Mouse (Mus musculus) forebrain, embryonic 11.5 days (tissue): ENCODE results near the gene Atat1. TPM values are rescaled to one million over a fixed set of nuclear protein-coding genes. Genes with fewer than 3 reads are reported as not detected.

ENCODE experiments used
- ATAC-seq: fragments of 200-750 bp; cut with Nextera tagmentation; replicated peaks from 2 replicates; pipeline ENCODE4 v1.8.0; 2017; ENCODE audit warnings: moderate TSS enrichment; ENCODE audit not compliant: low FRiP score
- DNase-seq: peaks from one replicate; pipeline ENCODE4 v3.0.0-alpha.2; 2017; ENCODE audit warnings: low spot score
- H3K27ac ChIP-seq: fragments of 300-500 bp; sonication (generic); 2 replicates; pipeline ENCODE4 v1.5.1; 2014; ENCODE audit warnings: low read depth, low read length
- H3K27me3 ChIP-seq: fragments of 300-500 bp; sonication (generic); 2 replicates; pipeline ENCODE4 v1.6.1; 2014; ENCODE audit warnings: mild to moderate bottlenecking, low read length, mixed read lengths; ENCODE audit not compliant: control insufficient read depth, insufficient read depth
- H3K36me3 ChIP-seq: fragments of 300-500 bp; sonication (generic); 2 replicates; pipeline ENCODE4 v1.6.1; 2014; ENCODE audit warnings: mild to moderate bottlenecking, low read length, moderate library complexity, mixed read lengths; ENCODE audit not compliant: control insufficient read depth, insufficient read depth
- H3K4me1 ChIP-seq: fragments of 300-500 bp; sonication (generic); replicated peaks from 2 replicates; pipeline ENCODE4 v1.6.1; 2014; ENCODE audit warnings: low read length, mixed read lengths; ENCODE audit not compliant: control insufficient read depth, insufficient read depth
- H3K4me2 ChIP-seq: fragments of 300-500 bp; sonication (generic); 2 replicates; pipeline ENCODE4 v1.6.1; 2014; ENCODE audit warnings: low read depth, mild to moderate bottlenecking, low read length, moderate library complexity, mixed read lengths; ENCODE audit not compliant: severe bottlenecking
- H3K4me3 ChIP-seq: fragments of 300-500 bp; sonication (generic); 2 replicates; pipeline ENCODE4 v1.5.1; 2014; ENCODE audit warnings: low read depth, low read length
- H3K9ac ChIP-seq: fragments of 300-500 bp; sonication (generic); 2 replicates; pipeline ENCODE4 v1.6.1; 2014; ENCODE audit warnings: low read length
- H3K9me3 ChIP-seq: fragments of 300-500 bp; sonication (generic); 2 replicates; pipeline ENCODE4 v1.6.1; 2016; ENCODE audit warnings: low read length, mixed read lengths; ENCODE audit not compliant: control insufficient read depth
- WGBS: fragments of 180-500 bp; shearing (Covaris S2); extraction: QIAGEN DNeasy Blood & Tissue Kit; methylation state at CpG from one replicate; pipeline ENCODE4 v1.1.7; 2014; 5-methylcytosine and 5-hydroxymethylcytosine counted together
- polyA plus RNA-seq: library from polyadenylated mRNA; unstranded; fragments of >200 nt; fragmentation: Nextera tagmentation; extraction: Ambion mirVana; gene quantifications from 2 replicates; pipeline ENCODE4 v1.2.1, GENCODE M21; 2014

Atat1 gene
- polyA plus RNA-seq, 1 experiment from 2014 or later: 213 TPM

- ATAC-seq: no peak; the same call in 1 of the 2 replicates
- H3K4me1 ChIP-seq: peaks cover 9% of the 10 kb centered on the region
- H3K4me3 ChIP-seq: peak overlapping the region; percentile 70
- peak overlapping the region; percentile 83 for H3K4me2 ChIP-seq
- DNase-seq: no peak
- no peaks in the 10 kb centered on the region for H3K27me3 ChIP-seq
- no peak overlapping the region for H3K27ac ChIP-seq
- H3K9ac ChIP-seq: peak overlapping the region; percentile 97
- H3K36me3 ChIP-seq: peaks cover 2% of the 10 kb centered on the region; the same call in 1 of the 2 replicates
- H3K9me3 ChIP-seq: no peaks in the 10 kb centered on the region
- 4% methylated on average over 28 of the region's 28 CpGs for WGBS
Measured at GRCm38 (mm10) chr17:35915538-35916296, 5.8 kb upstream of the Atat1 start.

GRCm38 (mm10) chr17:35914975-35915374, 5.1 kb upstream of the Atat1 start:
- no peak for ATAC-seq

GRCm38 (mm10) chr17:35909186-35909918, 523 bp downstream of the Atat1 start:
- Histone ChIP-seq H3K36me3 (peaks cover 3% of the 10 kb centered on the region; the same call in 1 of the 2 replicates), H3K9me3 (no peaks in the 10 kb centered on the region), H3K4me1 (peaks cover 5% of the 10 kb centered on the region; the same call in 1 of the 2 replicates), H3K9ac (peak overlapping the region; percentile 78), H3K27ac (peak overlapping the region; percentile 68), H3K4me2 (peak overlapping the region; percentile 79), H3K27me3 (no peaks in the 10 kb centered on the region), H3K4me3 (peak overlapping the region; percentile 73)
- DNase-seq: no peak
- WGBS: 28% methylated on average over 20 of the region's 20 CpGs
- peak; percentile 40; the same call in 1 of the 2 replicates for ATAC-seq

More at GRCm38 (mm10) chr17:35914975-35915374, 5.1 kb upstream of the Atat1 start:
- peak overlapping the region; percentile 83; the same call in 1 of the 2 replicates for H3K4me2 ChIP-seq
- no peak overlapping the region for H3K9ac ChIP-seq
- peaks cover 9% of the 10 kb centered on the region for H3K4me1 ChIP-seq
- H3K9me3 ChIP-seq: no peaks in the 10 kb centered on the region
- H3K27ac ChIP-seq: no peak overlapping the region
- no peaks in the 10 kb centered on the region for H3K27me3 ChIP-seq
- peaks cover 2% of the 10 kb centered on the region; the same call in 1 of the 2 replicates for H3K36me3 ChIP-seq
- 86% methylated on average over 6 of the region's 6 CpGs for WGBS
- DNase-seq: no peak
- no peak overlapping the region for H3K4me3 ChIP-seq

- Histone ChIP-seq H3K27ac (no peak overlapping the region), H3K4me2 (no peak overlapping the region), H3K27me3 (no peaks in the 10 kb centered on the region), H3K4me1 (peaks cover 5% of the 10 kb centered on the region; the same call in 1 of the 2 replicates), H3K4me3 (no peak overlapping the region), H3K9me3 (no peaks in the 10 kb centered on the region), H3K36me3 (peaks cover 6% of the 10 kb centered on the region; the same call in 1 of the 2 replicates), H3K9ac (no peak overlapping the region)
- DNase-seq (no peak), ATAC-seq (no peak)
- 80% methylated on average over 2 of the region's 2 CpGs for WGBS
Measured at GRCm38 (mm10) chr17:35907609-35908008, 2.3 kb downstream of the Atat1 start.

- Histone ChIP-seq H3K4me2 (no peak overlapping the region), H3K36me3 (peaks cover 5% of the 10 kb centered on the region; the same call in 1 of the 2 replicates)
- 95% methylated on average over 1 of the region's 1 CpGs for WGBS
Measured at GRCm38 (mm10) chr17:35905587-35905986, 4.3 kb downstream of the Atat1 start.

GRCm38 (mm10) chr17:35903992-35904355, 5.9 kb downstream of the Atat1 start:
- no peak overlapping the region for H3K4me3 ChIP-seq
- peaks cover 5% of the 10 kb centered on the region; the same call in 1 of the 2 replicates for H3K36me3 ChIP-seq
- 88% methylated on average over 4 of the region's 4 CpGs for WGBS
- no peaks in the 10 kb centered on the region for H3K9me3 ChIP-seq
- no peak overlapping the region for H3K9ac ChIP-seq
- H3K27ac ChIP-seq: no peak overlapping the region
- no peaks in the 10 kb centered on the region for H3K27me3 ChIP-seq
- H3K4me1 ChIP-seq: peaks cover 3% of the 10 kb centered on the region; the same call in 1 of the 2 replicates
- ATAC-seq (no peak), DNase-seq (no peak)
- no peak overlapping the region for H3K4me2 ChIP-seq

More at GRCm38 (mm10) chr17:35905587-35905986, 4.3 kb downstream of the Atat1 start:
- Histone ChIP-seq H3K9me3 (no peaks in the 10 kb centered on the region), H3K27ac (no peak overlapping the region), H3K27me3 (no peaks in the 10 kb centered on the region), H3K4me3 (no peak overlapping the region), H3K9ac (no peak overlapping the region), H3K4me1 (peaks cover 5% of the 10 kb centered on the region; the same call in 1 of the 2 replicates)
- DNase-seq (no peak), ATAC-seq (no peak)

GRCm38 (mm10) chr17:35903343-35903991, 6.4 kb downstream of the Atat1 start:
- peaks cover 5% of the 10 kb centered on the region; the same call in 1 of the 2 replicates for H3K36me3 ChIP-seq
- ATAC-seq (no peak), DNase-seq (no peak)
- no peak overlapping the region for H3K4me3 ChIP-seq
- WGBS: 92% methylated on average over 9 of the region's 9 CpGs
- no peak overlapping the region for H3K27ac ChIP-seq
- no peaks in the 10 kb centered on the region for H3K4me1 ChIP-seq
- H3K9ac ChIP-seq: no peak overlapping the region
- no peak overlapping the region for H3K4me2 ChIP-seq
- no peaks in the 10 kb centered on the region for H3K27me3 ChIP-seq
- H3K9me3 ChIP-seq: no peaks in the 10 kb centered on the region

GRCm38 (mm10) chr17:35900636-35901035, 9.2 kb downstream of the Atat1 start:
- ATAC-seq: no peak
- peaks cover 3% of the 10 kb centered on the region for H3K4me1 ChIP-seq
- H3K36me3 ChIP-seq: peaks cover 5% of the 10 kb centered on the region; the same call in 1 of the 2 replicates
- 82% methylated on average over 3 of the region's 3 CpGs for WGBS
- no peak overlapping the region for H3K4me2 ChIP-seq
- no peak overlapping the region for H3K4me3 ChIP-seq
- H3K9ac ChIP-seq: no peak overlapping the region
- no peaks in the 10 kb centered on the region for H3K27me3 ChIP-seq
- H3K27ac ChIP-seq: no peak overlapping the region
- DNase-seq: no peak
- H3K9me3 ChIP-seq: no peaks in the 10 kb centered on the region
